Mouse (Mus musculus): Measurements from ENCODE around the gene Qprt.
"Not testable (repeated sequence)": the region's sequence is repeated elsewhere in the genome, so short reads cannot be mapped to it uniquely, and the experiment has no call there.

Qprt gene

GRCm38 (mm10) chr7:127098521-127098920 lies 23.5 kb downstream of the Qprt start:
- no peak for DNase-seq (ENCODE audit: low spot score)

GRCm38 (mm10) chr7:127096456-127096855 lies 25.6 kb downstream of the Qprt start:
- DNase-seq (ENCODE audit: low spot score) = no peak

GRCm38 (mm10) chr7:127093914-127094313 lies 28.1 kb downstream of the Qprt start:
- no peak for DNase-seq (ENCODE audit: low spot score)

- DNase-seq (ENCODE audit: low spot score) = no peak
These were observed 30.7 kb downstream of the Qprt start, which contains the start of gene AI467606 for GRCm38 (mm10) chr7:127091114-127091896. AI467606 (plus strand) TSS chr7:127091359.

GRCm38 (mm10) chr7:127090154-127091113 lies 31.6 kb downstream of the Qprt start:
- no peak for DNase-seq (ENCODE audit: low spot score)

- DNase-seq (ENCODE audit: low spot score) = peak; percentile 36
These were observed 32.9 kb downstream of the Qprt start for GRCm38 (mm10) chr7:127088901-127089845.

GRCm38 (mm10) chr7:127088083-127088482 lies 33.9 kb downstream of the Qprt start:
- no peak for DNase-seq (ENCODE audit: low spot score)

- not testable (repeated sequence) for DNase-seq (ENCODE audit: low spot score)
These were observed 34.6 kb downstream of the Qprt start, which contains the start of gene Zg16 for GRCm38 (mm10) chr7:127087278-127088010. Zg16 (minus strand) TSS chr7:127087328.

GRCm38 (mm10) chr7:127085751-127086150 lies 36.3 kb downstream of the Qprt start:
- DNase-seq (ENCODE audit: low spot score) = not testable (repeated sequence)

GRCm38 (mm10) chr7:127084794-127085193 lies 37.2 kb downstream of the Qprt start:
- DNase-seq (ENCODE audit: low spot score) = no peak

- no peak for DNase-seq (ENCODE audit: low spot score)
These were observed 38.3 kb downstream of the Qprt start for GRCm38 (mm10) chr7:127083689-127084088.

GRCm38 (mm10) chr7:127082995-127083394 lies 39.0 kb downstream of the Qprt start:
- no peak for DNase-seq (ENCODE audit: low spot score)

GRCm38 (mm10) chr7:127082271-127082670 lies 39.8 kb downstream of the Qprt start:
- no peak for DNase-seq (ENCODE audit: low spot score)

- DNase-seq (ENCODE audit: low spot score) = no peak
These were observed 42.0 kb downstream of the Qprt start for GRCm38 (mm10) chr7:127080045-127080444.

- no peak for DNase-seq (ENCODE audit: low spot score)
These were observed 44.3 kb downstream of the Qprt start for GRCm38 (mm10) chr7:127077692-127078091.

- DNase-seq (ENCODE audit: low spot score) = no peak
These were observed 45.8 kb downstream of the Qprt start for GRCm38 (mm10) chr7:127076188-127076587.

- no peak for DNase-seq (ENCODE audit: low spot score)
These were observed 48.8 kb downstream of the Qprt start for GRCm38 (mm10) chr7:127073221-127073620.

- DNase-seq (ENCODE audit: low spot score) = no peak
These were observed 51.1 kb downstream of the Qprt start for GRCm38 (mm10) chr7:127070871-127071413.

- no peak for DNase-seq (ENCODE audit: low spot score)
These were observed 55.7 kb downstream of the Qprt start for GRCm38 (mm10) chr7:127066317-127066716.

GRCm38 (mm10) chr7:127065538-127065937 lies 56.5 kb downstream of the Qprt start:
- no peak for DNase-seq (ENCODE audit: low spot score)
